Mouse (Mus musculus): ENCODE results near the gene Nek9.

DNA sequence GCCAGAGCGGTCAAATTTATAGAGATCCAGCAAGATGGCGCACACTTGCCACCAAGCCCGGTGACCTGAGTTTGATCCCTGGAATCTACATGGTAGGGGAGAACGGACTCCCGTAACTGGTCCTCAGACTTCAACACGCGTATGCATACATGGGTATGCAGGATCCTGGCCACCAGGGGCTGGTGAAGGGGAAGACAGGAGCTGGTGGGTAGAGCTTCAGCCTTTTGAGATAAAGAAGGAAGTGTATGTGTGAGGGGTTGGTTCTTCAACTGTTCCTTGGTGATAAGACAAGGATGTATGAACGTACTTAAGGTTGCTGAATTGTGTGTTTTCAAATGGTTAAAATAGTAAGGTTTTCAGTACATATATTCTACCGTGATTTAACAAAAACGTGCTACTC lies 60.2 kb downstream of the Nek9 start:
- TF ChIP-seq CTCF (IDR thresholded peaks at IDR 0.05; ENCODE audit: low read depth) (peak; percentile 55), EP300 (IDR thresholded peaks at IDR 0.05; ENCODE audit: low read depth) (peak; percentile 42; the same call in 1 of the 2 replicates)
